Mouse (Mus musculus): Measurements from ENCODE around the gene Slc4a3. TPM values are rescaled to one million over a fixed set of nuclear protein-coding genes. Genes with fewer than 3 reads are reported as not detected.

Gene Slc4a3
- under 1 TPM; 0.16 to 0.47 TPM for polyA plus RNA-seq (2017; shearing (Covaris generic))

DNA sequence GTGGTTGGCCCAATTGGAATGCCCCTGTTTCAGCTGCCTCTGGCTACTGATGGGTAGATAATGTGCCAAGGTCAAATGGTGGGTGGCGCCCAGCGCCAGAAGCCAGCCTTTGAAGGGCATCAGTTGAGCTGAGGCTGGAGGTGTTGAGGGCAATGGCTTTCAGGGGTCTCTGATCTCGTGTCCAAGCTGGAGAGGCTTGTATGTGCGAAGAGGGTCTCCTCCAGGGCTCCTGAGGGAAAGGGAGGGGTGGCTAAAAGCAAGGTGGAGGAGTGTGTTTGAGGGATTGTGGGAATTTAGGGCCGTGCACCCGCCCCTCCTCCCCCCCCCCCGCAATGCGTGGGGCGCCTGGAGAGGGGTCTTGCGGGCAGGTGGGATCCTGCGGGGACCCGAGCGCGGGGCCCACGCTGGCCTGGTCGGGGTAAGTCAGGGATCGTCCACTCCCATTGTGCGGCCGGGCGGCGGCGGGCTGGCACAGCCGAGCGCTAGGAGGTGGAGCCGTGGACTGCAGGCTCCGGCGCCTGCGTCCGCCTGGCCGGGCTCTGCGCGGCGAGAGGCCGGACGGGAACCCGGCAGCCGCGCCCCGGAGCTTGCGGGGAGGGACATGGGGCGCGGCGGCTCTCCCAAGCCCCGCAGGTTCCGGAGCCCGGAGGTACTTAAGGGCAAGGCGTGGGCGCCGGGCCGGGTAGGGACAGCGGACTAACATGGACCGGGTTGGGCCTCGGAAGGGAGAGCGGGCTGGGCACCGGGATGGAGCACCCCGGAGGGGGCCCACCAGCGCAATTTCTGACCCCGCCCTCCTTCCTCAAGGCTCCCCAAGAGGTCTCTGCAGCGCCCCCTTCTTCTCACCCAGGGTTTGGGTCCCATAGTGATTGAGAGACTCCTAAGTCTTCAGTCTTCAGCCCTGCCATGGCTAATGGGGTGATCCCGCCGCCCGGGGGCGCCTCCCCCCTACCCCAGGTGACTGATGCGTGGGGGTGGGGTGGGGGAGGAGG, at the start of gene Slc4a3:
TSS of gene Slc4a3 (plus strand) at position 302 of the 992 bp plus-strand sequence.

GRCm38 (mm10) chr1:75505956-75506831, 39.9 kb upstream of the Slc4a3 start, which contains the start of gene Obsl1:
TSS of gene Obsl1 (minus strand) at chr1:75506452.

GRCm38 (mm10) chr1:75507006-75507405, 39.1 kb upstream of the Slc4a3 start, which contains the start of gene Inha:
TSS of gene Inha (plus strand) at chr1:75507077.

DNA sequence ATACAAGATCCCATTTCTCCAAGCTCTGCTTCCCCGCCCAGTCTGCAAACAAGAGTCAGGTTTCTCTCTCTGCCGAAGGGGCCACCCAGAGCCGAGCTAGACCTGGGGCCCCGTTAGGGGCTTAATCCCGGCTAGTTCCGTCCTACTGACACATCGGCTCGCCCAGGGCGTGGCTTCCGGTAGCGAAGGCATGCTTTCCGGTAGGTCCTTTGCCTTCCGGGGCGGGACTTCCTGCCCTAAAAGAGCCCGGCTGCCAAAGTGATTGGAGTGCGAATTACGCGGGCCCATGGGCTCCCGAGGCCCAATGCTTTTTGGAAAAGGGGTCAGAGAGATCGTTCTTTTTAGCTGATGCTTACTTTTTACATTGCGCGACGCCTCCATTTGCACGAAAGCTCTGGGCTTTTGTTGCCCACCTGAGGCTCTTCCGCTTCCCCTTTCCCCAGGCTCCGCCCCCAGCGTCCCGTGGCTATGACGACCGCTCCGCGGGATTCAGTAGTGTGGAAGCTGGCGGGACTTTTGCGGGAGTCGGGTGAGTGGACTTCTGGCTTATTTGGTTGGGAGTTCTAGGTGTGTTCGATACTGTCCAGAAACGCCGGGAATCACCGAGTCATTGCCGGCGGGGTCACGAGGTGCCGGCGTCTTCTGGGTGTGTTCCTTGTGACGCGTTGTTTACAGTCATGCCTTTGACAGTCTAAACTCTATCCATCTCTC, 24.6 kb upstream of the Slc4a3 start, which contains the start of gene Stk11ip:
TSS of gene Stk11ip (plus strand) at position 209 of the 711 bp plus-strand sequence.

Other genes with a start within 250 kb of the Slc4a3 start
- gene Dnpep, start 228.3 kb upstream of the Slc4a3 start, polyA plus RNA-seq (2017; shearing (Covaris generic)) = 10 to 100 TPM; 63.9 to 69.7 TPM
- gene Des, start 185.9 kb upstream of the Slc4a3 start, polyA plus RNA-seq (2017; shearing (Covaris generic)) = under 1 TPM in 1 of 2 experiments, not detected in 1; 0.77 TPM
- gene Speg, start 171.0 kb upstream of the Slc4a3 start, polyA plus RNA-seq (2017; shearing (Covaris generic)) = 1 to 10 TPM in 1 of 2 experiments, under 1 TPM in 1; 0.95 to 5.6 TPM
- 10 to 100 TPM; 67.8 to 92.0 TPM for gene Gmppa, start 110.3 kb upstream of the Slc4a3 start, polyA plus RNA-seq (2017; shearing (Covaris generic))
- under 1 TPM in 1 of 2 experiments, not detected in 1; 0.15 TPM for gene Asic4, start 95.8 kb upstream of the Slc4a3 start, polyA plus RNA-seq (2017; shearing (Covaris generic))
- 10 to 100 TPM; 49.3 to 50.4 TPM for gene Chpf, start 67.0 kb upstream of the Slc4a3 start, polyA plus RNA-seq (2017; shearing (Covaris generic))
- 1 to 10 TPM; 1.5 to 3.0 TPM for gene Tmem198, start 66.7 kb upstream of the Slc4a3 start, polyA plus RNA-seq (2017; shearing (Covaris generic))
- 1 to 10 TPM in 1 of 2 experiments, under 1 TPM in 1; 0.63 to 1.4 TPM for gene Obsl1, start 39.8 kb upstream of the Slc4a3 start, polyA plus RNA-seq (2017; shearing (Covaris generic))
- gene Inha, start 39.2 kb upstream of the Slc4a3 start, polyA plus RNA-seq (2017; shearing (Covaris generic)) = under 1 TPM in 1 of 2 experiments, not detected in 1; 0.64 TPM
- gene Stk11ip, start 24.7 kb upstream of the Slc4a3 start, polyA plus RNA-seq (2017; shearing (Covaris generic)) = 10 to 100 TPM; 24.7 to 35.1 TPM